Mouse (Mus musculus): Measurements from ENCODE around the gene Pfkfb4. TPM values are rescaled to one million over a fixed set of nuclear protein-coding genes. Genes with fewer than 3 reads are reported as not detected.

The Pfkfb4 gene
- polyA plus RNA-seq, 1 experiment from 2014 or later = 3.3 TPM

DNA sequence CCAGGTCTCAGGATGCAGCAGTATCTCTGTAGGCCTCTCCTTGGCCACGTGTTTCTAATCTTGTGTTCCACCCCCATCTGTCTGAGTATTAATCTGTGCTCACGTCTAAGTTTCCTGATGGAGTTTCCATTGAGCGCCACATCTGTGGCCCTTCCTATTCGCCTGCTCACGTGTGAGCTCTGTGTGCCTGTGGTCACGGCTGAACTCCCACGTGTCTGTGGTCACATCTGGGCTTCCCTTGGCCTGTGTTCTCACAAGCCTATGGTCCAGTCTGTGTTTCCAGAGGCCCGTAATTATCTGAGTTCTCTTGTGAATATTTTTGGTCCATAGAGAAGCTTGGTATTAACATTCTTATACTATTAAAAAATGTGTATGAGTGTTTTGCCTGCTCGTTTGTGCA, 15.1 kb upstream of the Pfkfb4 start:
- Histone ChIP-seq H3K9ac (no peak overlapping the region), H3K27me3 (no peaks in the 10 kb centered on the region), H3K4me1 (replicated peaks) (no peaks in the 10 kb centered on the region), H3K9me3 (replicated peaks) (no peaks in the 10 kb centered on the region), H3K4me3 (no peak overlapping the region), H3K36me3 (no peaks in the 10 kb centered on the region), H3K27ac (no peak overlapping the region), H3K4me2 (no peak overlapping the region)
- ATAC-seq (replicated peaks; ENCODE audit: insufficient number of reproducible peaks, insufficient read depth, low FRiP score, low read depth) = no peak
- WGBS = 75% methylated on average over 9 of the region's 9 CpGs

GRCm38 (mm10) chr9:108977966-108978365, 13.6 kb upstream of the Pfkfb4 start:
- no peaks in the 10 kb centered on the region for H3K27me3 ChIP-seq
- H3K36me3 ChIP-seq = no peaks in the 10 kb centered on the region
- H3K9me3 ChIP-seq (replicated peaks) = no peaks in the 10 kb centered on the region
- H3K4me3 ChIP-seq = no peak overlapping the region
- no peak overlapping the region for H3K9ac ChIP-seq
- no peak overlapping the region for H3K4me2 ChIP-seq
- no peak overlapping the region for H3K27ac ChIP-seq
- ATAC-seq (replicated peaks; ENCODE audit: insufficient number of reproducible peaks, insufficient read depth, low FRiP score, low read depth) = no peak
- H3K4me1 ChIP-seq (replicated peaks) = no peaks in the 10 kb centered on the region
- WGBS = 66% methylated on average over 7 of the region's 7 CpGs

DNA sequence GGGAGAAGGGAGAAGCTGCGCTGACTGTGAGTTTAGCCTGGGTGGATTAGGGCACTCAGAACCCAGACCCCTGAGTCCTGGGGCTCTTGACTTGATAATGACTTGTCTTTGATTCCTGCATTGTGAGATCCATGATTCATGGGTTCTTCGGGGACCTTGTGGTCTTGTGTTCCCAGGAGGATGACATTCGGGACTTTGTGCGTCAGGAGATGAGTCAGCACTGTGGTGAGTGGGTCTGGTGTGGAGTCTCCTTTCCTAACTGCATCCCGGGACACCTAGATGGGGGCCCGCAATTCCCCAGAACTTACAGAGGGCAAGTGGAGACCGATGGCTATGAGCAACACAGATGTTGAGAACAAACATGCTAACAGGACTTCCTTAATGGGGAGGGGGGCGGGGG, 9.1 kb upstream of the Pfkfb4 start:
- 71% methylated on average over 8 of the region's 8 CpGs for WGBS
- Histone ChIP-seq H3K36me3 (no peaks in the 10 kb centered on the region), H3K9me3 (replicated peaks) (no peaks in the 10 kb centered on the region), H3K4me1 (replicated peaks) (no peaks in the 10 kb centered on the region), H3K9ac (no peak overlapping the region), H3K4me2 (no peak overlapping the region), H3K27me3 (no peaks in the 10 kb centered on the region), H3K4me3 (no peak overlapping the region), H3K27ac (no peak overlapping the region)
- ATAC-seq (replicated peaks; ENCODE audit: insufficient number of reproducible peaks, insufficient read depth, low FRiP score, low read depth) = no peak

- WGBS = 64% methylated on average over 9 of the region's 9 CpGs
- no peaks in the 10 kb centered on the region for H3K9me3 ChIP-seq (replicated peaks)
- H3K4me3 ChIP-seq = no peak overlapping the region
- no peak overlapping the region for H3K4me2 ChIP-seq
- H3K36me3 ChIP-seq = no peaks in the 10 kb centered on the region
- H3K27me3 ChIP-seq = no peaks in the 10 kb centered on the region
- no peak overlapping the region for H3K9ac ChIP-seq
- H3K27ac ChIP-seq = no peak overlapping the region
- no peak for ATAC-seq (replicated peaks; ENCODE audit: insufficient number of reproducible peaks, insufficient read depth, low FRiP score, low read depth)
- peaks cover 5% of the 10 kb centered on the region for H3K4me1 ChIP-seq (replicated peaks)
Observed at GRCm38 (mm10) chr9:108983209-108983608, 8.4 kb upstream of the Pfkfb4 start.

DNA sequence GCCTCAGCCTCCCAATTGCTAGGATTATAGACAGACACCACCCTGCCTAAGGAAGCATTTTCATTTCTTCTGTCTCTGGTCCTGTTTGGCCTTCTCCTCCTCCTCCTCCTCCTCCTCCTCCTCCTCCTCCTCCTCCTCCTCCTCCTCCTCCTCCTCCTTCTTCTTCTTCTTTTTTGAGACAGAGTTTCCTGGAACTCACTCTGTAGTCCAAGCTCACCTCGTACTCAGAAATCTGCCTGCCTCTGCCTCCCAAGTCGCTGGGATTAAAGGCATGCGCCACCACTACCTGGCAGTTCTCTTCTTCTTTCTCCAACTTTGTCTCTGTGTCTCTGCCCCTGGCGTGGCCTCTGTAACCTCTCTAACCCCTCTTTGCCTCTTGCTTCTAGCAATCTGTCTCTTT, 5.9 kb upstream of the Pfkfb4 start, which contains the start of gene Ucn2:
Ucn2 (plus strand) TSS at position 301 of the 400 bp plus-strand sequence.
- Histone ChIP-seq H3K4me3 (no peak within 1 kb of the TSS), H3K4me2 (no peak within 1 kb of the TSS), H3K9ac (no peak within 1 kb of the TSS), H3K9me3 (replicated peaks) (no peaks in the 10 kb centered on the region), H3K4me1 (replicated peaks) (peaks cover 30% of the 10 kb centered on the region), H3K36me3 (no peaks in the 10 kb centered on the region), H3K27me3 (no peaks in the 10 kb centered on the region), H3K27ac (no peak within 1 kb of the TSS)
- WGBS = 83% methylated on average over 4 of the region's 4 CpGs
- no peak for ATAC-seq (replicated peaks; ENCODE audit: insufficient number of reproducible peaks, insufficient read depth, low FRiP score, low read depth)

- 17% methylated on average over 15 of the region's 15 CpGs for WGBS
- Histone ChIP-seq H3K9ac (no peak overlapping the region), H3K4me3 (peak overlapping the region; percentile 32), H3K27me3 (no peaks in the 10 kb centered on the region), H3K4me1 (replicated peaks) (peaks cover 40% of the 10 kb centered on the region), H3K4me2 (peak overlapping the region; percentile 54), H3K27ac (no peak overlapping the region), H3K36me3 (no peaks in the 10 kb centered on the region), H3K9me3 (replicated peaks) (no peaks in the 10 kb centered on the region)
- 0 out of 2 replicates have a peak, but pooled peaks have one; percentile 1 for ATAC-seq (replicated peaks; ENCODE audit: insufficient number of reproducible peaks, insufficient read depth, low FRiP score, low read depth)
Observed at GRCm38 (mm10) chr9:108987704-108988350, 3.8 kb upstream of the Pfkfb4 start.

DNA sequence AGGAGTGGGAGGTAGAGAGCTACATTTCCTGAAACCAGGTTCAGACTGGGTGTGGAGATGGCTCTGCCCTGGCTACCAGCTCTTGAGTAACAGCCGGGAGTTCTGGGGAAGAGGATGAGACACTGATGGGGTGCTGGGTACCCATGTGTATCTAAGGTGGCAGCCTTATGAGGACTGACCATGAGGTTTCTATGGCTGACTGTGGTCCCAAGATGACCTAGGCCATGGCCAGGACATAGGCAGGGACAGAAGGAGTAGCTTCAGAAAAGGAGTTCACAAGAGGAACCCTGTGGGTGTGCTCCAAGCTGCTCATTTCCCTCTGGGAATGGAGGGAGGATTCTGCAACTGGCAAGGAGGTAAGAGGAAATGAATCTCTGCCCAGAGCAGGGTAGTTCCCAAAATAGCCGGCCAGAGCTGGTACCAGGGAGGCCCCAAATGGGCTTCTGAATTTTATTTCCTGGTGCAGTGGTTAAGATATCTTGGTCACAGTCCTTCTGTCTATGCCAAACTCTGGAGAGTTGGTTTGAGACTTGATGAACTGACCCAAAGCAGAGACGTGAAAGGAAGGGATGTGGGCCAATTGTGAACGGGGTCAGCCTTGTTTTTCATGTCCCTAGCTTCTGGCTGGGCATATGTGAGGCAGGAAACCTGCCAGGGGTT, 1.6 kb upstream of the Pfkfb4 start:
- H3K4me3 ChIP-seq = no peak overlapping the region
- H3K27me3 ChIP-seq = no peaks in the 10 kb centered on the region
- ATAC-seq (replicated peaks; ENCODE audit: insufficient number of reproducible peaks, insufficient read depth, low FRiP score, low read depth) = no peak
- no peak overlapping the region for H3K9ac ChIP-seq
- H3K9me3 ChIP-seq (replicated peaks) = no peaks in the 10 kb centered on the region
- 53% methylated on average over 4 of the region's 4 CpGs for whole genome bisulfite sequencing
- peak overlapping the region; percentile 82 for H3K27ac ChIP-seq
- H3K4me1 ChIP-seq (replicated peaks) = peaks cover 45% of the 10 kb centered on the region
- H3K4me2 ChIP-seq = no peak overlapping the region
- H3K36me3 ChIP-seq = no peaks in the 10 kb centered on the region

GRCm38 (mm10) chr9:108990462-108990820, 1.1 kb upstream of the Pfkfb4 start:
- H3K36me3 ChIP-seq = no peaks in the 10 kb centered on the region
- H3K9ac ChIP-seq = no peak overlapping the region
- H3K4me2 ChIP-seq = no peak overlapping the region; the same call in 1 of the 2 replicates
- H3K27ac ChIP-seq = peak overlapping the region; percentile 82
- no peak for ATAC-seq (replicated peaks; ENCODE audit: insufficient number of reproducible peaks, insufficient read depth, low FRiP score, low read depth)
- H3K4me1 ChIP-seq (replicated peaks) = peaks cover 45% of the 10 kb centered on the region
- WGBS = 82% methylated on average over 7 of the region's 7 CpGs
- H3K27me3 ChIP-seq = no peaks in the 10 kb centered on the region
- no peaks in the 10 kb centered on the region for H3K9me3 ChIP-seq (replicated peaks)
- no peak overlapping the region for H3K4me3 ChIP-seq

DNA sequence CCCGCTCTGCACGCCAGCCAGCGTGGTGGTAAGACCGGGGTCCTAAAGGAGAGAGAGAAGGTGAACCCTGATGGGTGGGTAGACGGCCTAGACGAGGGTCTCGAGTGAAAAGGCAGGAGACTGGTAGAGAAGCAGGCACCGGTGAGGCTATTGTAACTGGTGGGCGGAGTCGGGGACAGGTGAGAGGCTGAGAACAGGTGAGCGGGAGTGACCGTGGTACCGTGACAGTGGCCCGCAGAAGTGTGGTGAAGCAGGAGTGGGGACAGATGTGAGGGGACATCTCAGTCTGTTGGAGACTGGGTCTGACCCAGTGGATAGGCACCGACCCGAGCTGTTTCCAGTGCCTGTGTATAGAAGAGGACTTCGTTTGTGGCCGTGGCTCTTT, 499 bp downstream of the Pfkfb4 start:
- H3K4me1 ChIP-seq (replicated peaks) = peaks cover 45% of the 10 kb centered on the region
- H3K4me2 ChIP-seq = peak overlapping the region; percentile 77
- peak overlapping the region; percentile 42 for H3K9ac ChIP-seq
- no peak; the same call in 1 of the 2 replicates for ATAC-seq (replicated peaks; ENCODE audit: insufficient number of reproducible peaks, insufficient read depth, low FRiP score, low read depth)
- H3K36me3 ChIP-seq = no peaks in the 10 kb centered on the region
- H3K4me3 ChIP-seq = peak overlapping the region; percentile 55
- no peaks in the 10 kb centered on the region for H3K9me3 ChIP-seq (replicated peaks)
- 14% methylated on average over 18 of the region's 18 CpGs for WGBS
- H3K27ac ChIP-seq = no peak overlapping the region
- H3K27me3 ChIP-seq = no peaks in the 10 kb centered on the region

DNA sequence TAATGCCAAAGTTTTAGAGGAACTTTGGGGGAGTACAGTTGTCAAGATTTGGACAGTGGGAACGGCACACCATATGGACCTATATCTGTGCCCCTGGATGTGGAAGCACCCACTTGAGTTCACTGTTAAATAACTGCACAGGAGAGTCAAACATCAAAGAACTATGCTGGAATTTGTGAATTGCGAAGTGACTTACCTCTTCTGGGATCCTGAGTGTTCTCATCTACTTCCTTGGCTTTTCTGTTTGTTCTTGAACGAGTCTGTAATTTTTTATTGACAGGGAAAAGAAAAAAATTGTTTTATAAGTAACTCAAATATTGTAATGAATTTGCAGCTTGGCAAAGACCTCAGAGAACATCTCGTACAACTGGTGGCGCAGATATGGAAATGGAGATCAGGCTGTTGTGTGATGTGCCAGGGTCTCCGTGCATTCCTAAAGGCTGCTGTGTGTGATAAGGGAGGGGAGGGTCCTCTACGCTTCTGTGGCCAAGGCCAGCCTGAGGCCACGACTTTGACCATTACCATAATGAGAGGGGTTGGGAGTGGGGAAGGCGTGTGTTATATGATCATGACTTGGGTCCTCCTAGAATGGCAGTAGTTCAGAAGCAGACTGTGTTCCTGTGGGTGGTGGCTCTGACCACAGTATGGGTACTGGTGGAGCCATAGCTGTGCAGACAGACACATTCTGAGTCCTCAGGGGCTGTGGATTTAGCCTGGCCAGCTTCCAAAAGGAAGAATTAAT, 1.2 kb downstream of the Pfkfb4 start:
- no peaks in the 10 kb centered on the region for H3K27me3 ChIP-seq
- peak overlapping the region; percentile 55; the same call in 1 of the 2 replicates for H3K4me3 ChIP-seq
- peak overlapping the region; percentile 77; the same call in 1 of the 2 replicates for H3K4me2 ChIP-seq
- H3K9ac ChIP-seq = no peak overlapping the region
- no peak overlapping the region for H3K27ac ChIP-seq
- H3K9me3 ChIP-seq (replicated peaks) = no peaks in the 10 kb centered on the region
- H3K4me1 ChIP-seq (replicated peaks) = peaks cover 44% of the 10 kb centered on the region
- no peaks in the 10 kb centered on the region for H3K36me3 ChIP-seq
- WGBS = 60% methylated on average over 9 of the region's 9 CpGs
- no peak for ATAC-seq (replicated peaks; ENCODE audit: insufficient number of reproducible peaks, insufficient read depth, low FRiP score, low read depth)

- H3K36me3 ChIP-seq = no peaks in the 10 kb centered on the region
- no peak for ATAC-seq (replicated peaks; ENCODE audit: insufficient number of reproducible peaks, insufficient read depth, low FRiP score, low read depth)
- H3K4me2 ChIP-seq = no peak overlapping the region
- no peaks in the 10 kb centered on the region for H3K9me3 ChIP-seq (replicated peaks)
- H3K27me3 ChIP-seq = no peaks in the 10 kb centered on the region
- no peak overlapping the region for H3K27ac ChIP-seq
- 65% methylated on average over 9 of the region's 9 CpGs for WGBS
- H3K4me3 ChIP-seq = no peak overlapping the region
- H3K9ac ChIP-seq = no peak overlapping the region
- peaks cover 9% of the 10 kb centered on the region; the same call in 1 of the 2 replicates for H3K4me1 ChIP-seq (replicated peaks)
Observed at GRCm38 (mm10) chr9:108996411-108996810, 4.8 kb downstream of the Pfkfb4 start.
